Mouse (Mus musculus) ES-Bruce4 (cell line): ENCODE data around the gene Ptprg.

Source experiments
- CTCF ChIP-seq: IDR thresholded peaks from one replicate; pipeline ENCODE4 v1.8.1; 2011; ENCODE audit warnings: low read depth, low read length
- POLR2A ChIP-seq: IDR thresholded peaks from one replicate; pipeline ENCODE4 v1.8.1; 2011; ENCODE audit warnings: low read length; ENCODE audit not compliant: insufficient read depth

GRCm38 (mm10) chr14:12085078-12085477 lies 531.7 kb downstream of the Ptprg start:
- no peak for TF ChIP-seq CTCF
- no peak for TF ChIP-seq POLR2A
